Mouse (Mus musculus): ENCODE data around the gene Pou2f2. TPM values are rescaled to one million over a fixed set of nuclear protein-coding genes. Genes with fewer than 3 reads are reported as not detected.

The Pou2f2 gene
- polyA plus RNA-seq, 1 experiment from 2014 or later: 17.5 TPM

GRCm38 (mm10) chr7:25214172-25214571 lies 34.6 kb upstream of the Pou2f2 start:
- WGBS: 86% methylated on average over 2 of the region's 2 CpGs
- H3K27ac ChIP-seq (replicated peaks): no peak overlapping the region

GRCm38 (mm10) chr7:25213099-25213498 lies 33.6 kb upstream of the Pou2f2 start:
- Histone ChIP-seq H3K27ac (replicated peaks) (no peak overlapping the region), H3K36me3 (peaks cover 29% of the 10 kb centered on the region), H3K9me3 (no peaks in the 10 kb centered on the region), H3K4me2 (replicated peaks) (no peak overlapping the region), H3K9ac (replicated peaks) (no peak overlapping the region), H3K4me1 (peaks cover 2% of the 10 kb centered on the region; the same call in 1 of the 2 replicates), H3K27me3 (no peaks in the 10 kb centered on the region), H3K4me3 (no peak overlapping the region)
- WGBS: 76% methylated on average over 3 of the region's 3 CpGs
- ATAC-seq (replicated peaks): no peak

More at GRCm38 (mm10) chr7:25214172-25214571, 34.6 kb upstream of the Pou2f2 start:
- ATAC-seq (replicated peaks): no peak
- Histone ChIP-seq H3K9ac (replicated peaks) (no peak overlapping the region), H3K9me3 (no peaks in the 10 kb centered on the region), H3K27me3 (no peaks in the 10 kb centered on the region), H3K4me1 (peaks cover 12% of the 10 kb centered on the region), H3K4me3 (no peak overlapping the region), H3K4me2 (replicated peaks) (no peak overlapping the region), H3K36me3 (peaks cover 27% of the 10 kb centered on the region)

GRCm38 (mm10) chr7:25210482-25210881 lies 31.0 kb upstream of the Pou2f2 start:
- Histone ChIP-seq H3K4me2 (replicated peaks) (no peak overlapping the region), H3K4me1 (no peaks in the 10 kb centered on the region), H3K9me3 (no peaks in the 10 kb centered on the region), H3K27ac (replicated peaks) (no peak overlapping the region), H3K36me3 (peaks cover 31% of the 10 kb centered on the region), H3K4me3 (no peak overlapping the region), H3K27me3 (no peaks in the 10 kb centered on the region), H3K9ac (replicated peaks) (no peak overlapping the region)
- ATAC-seq (replicated peaks): no peak
- WGBS: 95% methylated on average over 4 of the region's 4 CpGs

GRCm38 (mm10) chr7:25209161-25209622 lies 29.7 kb upstream of the Pou2f2 start:
- Histone ChIP-seq H3K9me3 (no peaks in the 10 kb centered on the region), H3K36me3 (peaks cover 25% of the 10 kb centered on the region), H3K4me2 (replicated peaks) (no peak overlapping the region), H3K4me1 (no peaks in the 10 kb centered on the region), H3K27ac (replicated peaks) (no peak overlapping the region), H3K4me3 (no peak overlapping the region), H3K27me3 (no peaks in the 10 kb centered on the region), H3K9ac (replicated peaks) (no peak overlapping the region)
- ATAC-seq (replicated peaks): no peak
- 84% methylated on average over 3 of the region's 3 CpGs for WGBS

- H3K9ac ChIP-seq (replicated peaks): no peak overlapping the region
- H3K4me3 ChIP-seq: no peak overlapping the region
- peaks cover 33% of the 10 kb centered on the region for H3K36me3 ChIP-seq
- H3K4me2 ChIP-seq (replicated peaks): no peak overlapping the region
- no peaks in the 10 kb centered on the region for H3K27me3 ChIP-seq
- H3K4me1 ChIP-seq: no peaks in the 10 kb centered on the region
- no peak for ATAC-seq (replicated peaks)
- no peak overlapping the region for H3K27ac ChIP-seq (replicated peaks)
- no peaks in the 10 kb centered on the region for H3K9me3 ChIP-seq
- 88% methylated on average over 16 of the region's 16 CpGs for WGBS
These were observed 26.7 kb upstream of the Pou2f2 start for GRCm38 (mm10) chr7:25206094-25206830.

GRCm38 (mm10) chr7:25205355-25206093 lies 26.0 kb upstream of the Pou2f2 start:
- Histone ChIP-seq H3K27me3 (no peaks in the 10 kb centered on the region), H3K36me3 (peaks cover 28% of the 10 kb centered on the region), H3K4me3 (no peak overlapping the region), H3K4me1 (no peaks in the 10 kb centered on the region), H3K4me2 (replicated peaks) (no peak overlapping the region), H3K9me3 (no peaks in the 10 kb centered on the region), H3K9ac (replicated peaks) (no peak overlapping the region), H3K27ac (replicated peaks) (no peak overlapping the region)
- no peak for ATAC-seq (replicated peaks)
- WGBS: 91% methylated on average over 16 of the region's 16 CpGs

GRCm38 (mm10) chr7:25203624-25204023 lies 24.1 kb upstream of the Pou2f2 start:
- Histone ChIP-seq H3K4me2 (replicated peaks) (no peak overlapping the region), H3K4me1 (no peaks in the 10 kb centered on the region), H3K9me3 (no peaks in the 10 kb centered on the region), H3K27ac (replicated peaks) (no peak overlapping the region), H3K9ac (replicated peaks) (no peak overlapping the region), H3K4me3 (no peak overlapping the region), H3K27me3 (no peaks in the 10 kb centered on the region), H3K36me3 (peaks cover 14% of the 10 kb centered on the region)
- ATAC-seq (replicated peaks): no peak
- WGBS: 90% methylated on average over 20 of the region's 20 CpGs

- WGBS: 66% methylated on average over 10 of the region's 10 CpGs
- Histone ChIP-seq H3K9ac (replicated peaks) (no peak overlapping the region), H3K4me3 (no peak overlapping the region), H3K4me1 (no peaks in the 10 kb centered on the region), H3K27me3 (no peaks in the 10 kb centered on the region), H3K27ac (replicated peaks) (no peak overlapping the region), H3K4me2 (replicated peaks) (no peak overlapping the region), H3K9me3 (no peaks in the 10 kb centered on the region), H3K36me3 (peaks cover 4% of the 10 kb centered on the region; the same call in 1 of the 2 replicates)
- ATAC-seq (replicated peaks): no peak
These were observed 18.0 kb upstream of the Pou2f2 start for GRCm38 (mm10) chr7:25197384-25198018.

- no peaks in the 10 kb centered on the region for H3K36me3 ChIP-seq
- no peak overlapping the region for H3K4me3 ChIP-seq
- no peak overlapping the region for H3K27ac ChIP-seq (replicated peaks)
- ATAC-seq (replicated peaks): no peak
- WGBS: 93% methylated on average over 9 of the region's 9 CpGs
- no peaks in the 10 kb centered on the region for H3K4me1 ChIP-seq
- no peaks in the 10 kb centered on the region for H3K9me3 ChIP-seq
- no peak overlapping the region for H3K9ac ChIP-seq (replicated peaks)
- no peaks in the 10 kb centered on the region for H3K27me3 ChIP-seq
- no peak overlapping the region for H3K4me2 ChIP-seq (replicated peaks)
These were observed 16.6 kb upstream of the Pou2f2 start for GRCm38 (mm10) chr7:25196107-25196506.

- H3K9me3 ChIP-seq: no peaks in the 10 kb centered on the region
- H3K27ac ChIP-seq (replicated peaks): no peak overlapping the region
- H3K4me3 ChIP-seq: no peak overlapping the region
- H3K27me3 ChIP-seq: no peaks in the 10 kb centered on the region
- H3K9ac ChIP-seq (replicated peaks): no peak overlapping the region
- H3K4me2 ChIP-seq (replicated peaks): no peak overlapping the region
- WGBS: 71% methylated on average over 3 of the region's 3 CpGs
- ATAC-seq (replicated peaks): no peak
- no peaks in the 10 kb centered on the region for H3K36me3 ChIP-seq
- H3K4me1 ChIP-seq: no peaks in the 10 kb centered on the region
These were observed 15.6 kb upstream of the Pou2f2 start for GRCm38 (mm10) chr7:25195148-25195547.

GRCm38 (mm10) chr7:25192110-25192509 lies 12.6 kb upstream of the Pou2f2 start:
- WGBS: 85% methylated on average over 8 of the region's 8 CpGs
- H3K4me2 ChIP-seq (replicated peaks): no peak overlapping the region
- ATAC-seq (replicated peaks): no peak
- H3K4me3 ChIP-seq: no peak overlapping the region
- H3K9me3 ChIP-seq: no peaks in the 10 kb centered on the region
- no peaks in the 10 kb centered on the region for H3K36me3 ChIP-seq
- 0 out of 2 replicates have a peak, but pooled peaks cover 2% of the 10 kb centered on the region for H3K4me1 ChIP-seq
- no peak overlapping the region for H3K9ac ChIP-seq (replicated peaks)
- no peaks in the 10 kb centered on the region for H3K27me3 ChIP-seq
- H3K27ac ChIP-seq (replicated peaks): no peak overlapping the region

- H3K27ac ChIP-seq (replicated peaks): no peak overlapping the region
- H3K9ac ChIP-seq (replicated peaks): no peak overlapping the region
- H3K4me1 ChIP-seq: 0 out of 2 replicates have a peak, but pooled peaks cover 2% of the 10 kb centered on the region
- no peaks in the 10 kb centered on the region for H3K27me3 ChIP-seq
- H3K4me3 ChIP-seq: no peak overlapping the region
- ATAC-seq (replicated peaks): no peak
- 90% methylated on average over 11 of the region's 11 CpGs for WGBS
- no peaks in the 10 kb centered on the region for H3K9me3 ChIP-seq
- H3K36me3 ChIP-seq: no peaks in the 10 kb centered on the region
- no peak overlapping the region for H3K4me2 ChIP-seq (replicated peaks)
These were observed 11.3 kb upstream of the Pou2f2 start for GRCm38 (mm10) chr7:25190806-25191205.

All from forebrain, embryonic 15.5 days (tissue).